Mouse (Mus musculus): ENCODE measurements around the gene Hoxd8.

GRCm38 (mm10) chr2:74695813-74696430 is 8.5 kb upstream of the Hoxd8 start:
- TF ChIP-seq GATA1 (IDR thresholded peaks at IDR 0.05; ENCODE audit: borderline replicate concordance, low read length) (no peak), FLI1 (IDR thresholded peaks at IDR 0.05; ENCODE audit: low read length) (no peak)
